Mouse (Mus musculus): ENCODE measurements around the gene Oaf. TPM values are rescaled to one million over a fixed set of nuclear protein-coding genes. Genes with fewer than 3 reads are reported as not detected.
A peak's percentile ranks its signal among the peaks of the same experiment; 100 is the strongest.

Oaf gene
- polyA plus RNA-seq, 1 experiment from 2014 or later, result 95.4 TPM

- H3K9me3 ChIP-seq (ENCODE audit: low read depth, low read length), result no peaks in the 10 kb centered on the region
- WGBS, result 16% methylated on average over 2 of the region's 2 CpGs
- peak overlapping the region; percentile 96 for H3K27ac ChIP-seq (ENCODE audit: low read depth)
- no peak overlapping the region for H3K4me2 ChIP-seq
- H3K27me3 ChIP-seq (ENCODE audit: insufficient read depth, low read length), result no peaks in the 10 kb centered on the region
- no peak overlapping the region for H3K9ac ChIP-seq
- DNase-seq (peak; percentile 27), ATAC-seq (ENCODE audit: insufficient read depth) (peak; percentile 38)
- no peak overlapping the region for H3K4me3 ChIP-seq (ENCODE audit: low read depth, low read length)
- H3K36me3 ChIP-seq (ENCODE audit: insufficient read depth), result no peaks in the 10 kb centered on the region
- peak; percentile 21 for TF ChIP-seq CTCF (IDR thresholded peaks at IDR 0.05; ENCODE audit: low read depth)
- H3K4me1 ChIP-seq (ENCODE audit: insufficient read depth), result peaks cover 24% of the 10 kb centered on the region
These were observed 22.2 kb upstream of the Oaf start for GRCm38 (mm10) chr9:43261941-43262340.

- no peaks in the 10 kb centered on the region for H3K9me3 ChIP-seq (ENCODE audit: low read depth, low read length)
- 32% methylated on average over 4 of the region's 4 CpGs for WGBS
- no peak overlapping the region for H3K9ac ChIP-seq
- H3K4me2 ChIP-seq, result peak overlapping the region; percentile 25; the same call in 1 of the 2 replicates
- H3K4me1 ChIP-seq (ENCODE audit: insufficient read depth), result peaks cover 24% of the 10 kb centered on the region
- H3K36me3 ChIP-seq (ENCODE audit: insufficient read depth), result no peaks in the 10 kb centered on the region
- ATAC-seq (ENCODE audit: insufficient read depth) (peak; percentile 82), DNase-seq (peak; percentile 90)
- peak overlapping the region; percentile 96 for H3K27ac ChIP-seq (ENCODE audit: low read depth)
- no peak overlapping the region for H3K4me3 ChIP-seq (ENCODE audit: low read depth, low read length)
- H3K27me3 ChIP-seq (ENCODE audit: insufficient read depth, low read length), result no peaks in the 10 kb centered on the region
- TF ChIP-seq CTCF (IDR thresholded peaks at IDR 0.05; ENCODE audit: low read depth), result no peak
These were observed 21.6 kb upstream of the Oaf start for GRCm38 (mm10) chr9:43261124-43261907.

DNA sequence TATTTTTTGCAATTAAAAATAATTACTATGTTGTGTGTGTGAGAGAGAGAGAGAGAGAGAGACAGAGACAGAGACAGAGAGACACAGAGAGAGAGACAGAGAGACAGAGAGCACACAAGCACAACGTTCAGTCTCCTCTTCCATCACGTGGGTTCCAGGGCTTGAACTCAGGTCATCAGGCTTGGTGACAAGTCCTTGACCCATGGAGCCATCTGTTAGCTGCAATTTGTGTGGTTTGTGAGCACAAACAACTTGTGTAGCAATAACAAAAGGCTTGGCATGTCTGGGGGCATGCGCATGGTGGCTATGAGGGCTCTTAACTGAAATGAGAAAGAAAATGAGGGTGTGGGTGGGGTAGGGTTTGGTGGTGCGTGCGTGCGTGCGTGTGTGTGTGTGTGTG lies 20.9 kb upstream of the Oaf start:
- no peak overlapping the region for H3K9ac ChIP-seq
- no peak overlapping the region for H3K4me2 ChIP-seq
- H3K4me3 ChIP-seq (ENCODE audit: low read depth, low read length), result no peak overlapping the region
- H3K9me3 ChIP-seq (ENCODE audit: low read depth, low read length), result no peaks in the 10 kb centered on the region
- no peak for ATAC-seq (ENCODE audit: insufficient read depth)
- peak; percentile 22 for DNase-seq
- H3K27ac ChIP-seq (ENCODE audit: low read depth), result peak overlapping the region; percentile 96
- no peaks in the 10 kb centered on the region for H3K27me3 ChIP-seq (ENCODE audit: insufficient read depth, low read length)
- 67% methylated on average over 7 of the region's 7 CpGs for WGBS
- no peak for TF ChIP-seq CTCF (IDR thresholded peaks at IDR 0.05; ENCODE audit: low read depth)
- no peaks in the 10 kb centered on the region for H3K36me3 ChIP-seq (ENCODE audit: insufficient read depth)
- H3K4me1 ChIP-seq (ENCODE audit: insufficient read depth), result peaks cover 24% of the 10 kb centered on the region

GRCm38 (mm10) chr9:43253271-43253681 lies 13.6 kb upstream of the Oaf start:
- DNase-seq (peak; percentile 82), ATAC-seq (ENCODE audit: insufficient read depth) (peak; percentile 86)

DNA sequence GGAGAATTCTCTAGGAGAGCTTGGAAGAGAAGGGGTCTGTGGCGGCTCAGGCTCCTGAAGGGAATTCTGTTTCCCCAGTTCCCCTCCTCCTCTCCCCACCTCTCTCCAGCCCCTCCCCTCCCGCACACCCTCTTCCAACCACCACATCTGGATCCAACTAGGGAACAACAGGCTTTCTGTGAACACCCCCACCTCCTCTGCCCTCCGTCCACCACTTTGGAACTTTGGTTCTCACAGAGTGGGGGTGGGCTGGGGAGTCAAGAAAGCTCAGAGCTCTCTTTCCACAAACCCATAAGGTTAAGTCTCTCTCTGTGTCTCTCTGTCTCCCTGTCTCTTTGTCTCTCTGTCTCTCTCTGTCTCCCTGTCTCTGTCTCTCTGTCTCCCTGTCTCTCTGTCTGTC lies 13.1 kb upstream of the Oaf start:
- no peaks in the 10 kb centered on the region for H3K27me3 ChIP-seq (ENCODE audit: insufficient read depth, low read length)
- H3K9me3 ChIP-seq (ENCODE audit: low read depth, low read length), result no peaks in the 10 kb centered on the region
- ATAC-seq (ENCODE audit: insufficient read depth) (peak; percentile 48; the same call in 1 of the 2 replicates), DNase-seq (peak; percentile 34)
- TF ChIP-seq CTCF (IDR thresholded peaks at IDR 0.05; ENCODE audit: low read depth), result no peak
- H3K9ac ChIP-seq, result peak overlapping the region; percentile 29; the same call in 1 of the 2 replicates
- H3K36me3 ChIP-seq (ENCODE audit: insufficient read depth), result no peaks in the 10 kb centered on the region
- H3K4me1 ChIP-seq (ENCODE audit: insufficient read depth), result 0 out of 2 replicates have a peak, but pooled peaks cover 5% of the 10 kb centered on the region
- WGBS, result 36% methylated on average over 3 of the region's 3 CpGs
- peak overlapping the region; percentile 0; the same call in 1 of the 2 replicates for H3K4me2 ChIP-seq
- H3K27ac ChIP-seq (ENCODE audit: low read depth), result peak overlapping the region; percentile 90
- H3K4me3 ChIP-seq (ENCODE audit: low read depth, low read length), result no peak overlapping the region

More at GRCm38 (mm10) chr9:43253271-43253681, 13.6 kb upstream of the Oaf start:
- no peak overlapping the region for H3K4me3 ChIP-seq (ENCODE audit: low read depth, low read length)
- WGBS, result 21% methylated on average over 5 of the region's 5 CpGs
- H3K27ac ChIP-seq (ENCODE audit: low read depth), result peak overlapping the region; percentile 90
- H3K9ac ChIP-seq, result peak overlapping the region; percentile 29; the same call in 1 of the 2 replicates
- H3K27me3 ChIP-seq (ENCODE audit: insufficient read depth, low read length), result no peaks in the 10 kb centered on the region
- H3K4me2 ChIP-seq, result peak overlapping the region; percentile 0; the same call in 1 of the 2 replicates
- H3K36me3 ChIP-seq (ENCODE audit: insufficient read depth), result no peaks in the 10 kb centered on the region
- H3K4me1 ChIP-seq (ENCODE audit: insufficient read depth), result 0 out of 2 replicates have a peak, but pooled peaks cover 5% of the 10 kb centered on the region
- H3K9me3 ChIP-seq (ENCODE audit: low read depth, low read length), result no peaks in the 10 kb centered on the region
- no peak for TF ChIP-seq CTCF (IDR thresholded peaks at IDR 0.05; ENCODE audit: low read depth)

GRCm38 (mm10) chr9:43251786-43252185 lies 12.1 kb upstream of the Oaf start:
- WGBS, result 87% methylated on average over 2 of the region's 2 CpGs
- no peak overlapping the region for H3K4me2 ChIP-seq
- no peak overlapping the region for H3K9ac ChIP-seq
- peaks cover 7% of the 10 kb centered on the region; the same call in 1 of the 2 replicates for H3K4me1 ChIP-seq (ENCODE audit: insufficient read depth)
- H3K9me3 ChIP-seq (ENCODE audit: low read depth, low read length), result no peaks in the 10 kb centered on the region
- no peaks in the 10 kb centered on the region for H3K27me3 ChIP-seq (ENCODE audit: insufficient read depth, low read length)
- TF ChIP-seq CTCF (IDR thresholded peaks at IDR 0.05; ENCODE audit: low read depth), result no peak
- no peak for DNase-seq
- no peak overlapping the region for H3K4me3 ChIP-seq (ENCODE audit: low read depth, low read length)
- no peak overlapping the region for H3K27ac ChIP-seq (ENCODE audit: low read depth)
- ATAC-seq (ENCODE audit: insufficient read depth), result no peak
- H3K36me3 ChIP-seq (ENCODE audit: insufficient read depth), result no peaks in the 10 kb centered on the region

GRCm38 (mm10) chr9:43246738-43247180 lies 7.0 kb upstream of the Oaf start:
- peak; percentile 71 for DNase-seq
- H3K27ac ChIP-seq (ENCODE audit: low read depth), result peak overlapping the region; percentile 10; the same call in 1 of the 2 replicates
- 0 out of 2 replicates have a peak, but pooled peaks have one; percentile 47 for ATAC-seq (ENCODE audit: insufficient read depth)

More at GRCm38 (mm10) chr9:43246738-43247180, 7.0 kb upstream of the Oaf start:
- no peak overlapping the region for H3K4me3 ChIP-seq (ENCODE audit: low read depth, low read length)
- no peak overlapping the region for H3K9ac ChIP-seq
- WGBS, result 8% methylated on average over 10 of the region's 10 CpGs
- no peak for TF ChIP-seq CTCF (IDR thresholded peaks at IDR 0.05; ENCODE audit: low read depth)
- peaks cover 5% of the 10 kb centered on the region; the same call in 1 of the 2 replicates for H3K4me1 ChIP-seq (ENCODE audit: insufficient read depth)
- no peaks in the 10 kb centered on the region for H3K27me3 ChIP-seq (ENCODE audit: insufficient read depth, low read length)
- H3K9me3 ChIP-seq (ENCODE audit: low read depth, low read length), result no peaks in the 10 kb centered on the region
- H3K4me2 ChIP-seq, result peak overlapping the region; percentile 19; the same call in 1 of the 2 replicates
- H3K36me3 ChIP-seq (ENCODE audit: insufficient read depth), result no peaks in the 10 kb centered on the region
